Mouse (Mus musculus): ENCODE results near the gene Gpr6.

GRCm38 (mm10) chr10:41024860-41025259 lies 47.2 kb downstream of the Gpr6 start:
- TF ChIP-seq CTCF (IDR thresholded peaks at IDR 0.05; ENCODE audit: extremely low read depth, insufficient read depth, low read length), result no peak
- no peak for TF ChIP-seq POLR2A (IDR thresholded peaks at IDR 0.05; ENCODE audit: extremely low read depth, insufficient read depth, low read length)
